Mouse (Mus musculus): ENCODE data around the gene Sphk2. TPM values are rescaled to one million over a fixed set of nuclear protein-coding genes. Genes with fewer than 3 reads are reported as not detected.

The Sphk2 gene
- polyA plus RNA-seq, 1 experiment from 2014 or later: 23.9 TPM

DNA sequence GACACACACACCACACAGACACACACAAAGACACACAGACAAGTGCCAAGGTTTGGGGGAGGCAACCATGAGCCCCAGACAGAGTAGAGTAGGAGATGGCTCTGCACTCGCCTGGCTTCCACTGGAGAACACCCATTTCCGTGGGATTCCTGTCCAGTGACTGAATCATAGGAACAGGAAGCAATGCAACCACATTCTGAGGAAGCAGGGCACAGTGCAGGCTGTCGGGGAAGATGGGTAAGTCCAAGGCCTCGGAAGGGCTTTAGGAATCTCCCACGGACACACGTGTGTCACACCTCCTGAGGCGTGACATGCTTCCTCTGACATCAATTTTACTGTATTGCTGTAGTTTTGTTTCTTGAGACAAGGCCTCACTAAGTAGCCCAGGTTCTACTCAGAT lies 30.3 kb upstream of the Sphk2 start:
- Histone ChIP-seq H3K9ac (ENCODE audit: low read depth, low read length) (no peak overlapping the region), H3K4me3 (ENCODE audit: low read length) (no peak overlapping the region), H3K4me2 (replicated peaks; ENCODE audit: low read depth, low read length) (no peak overlapping the region), H3K27ac (ENCODE audit: low read depth, low read length) (no peak overlapping the region), H3K36me3 (ENCODE audit: control insufficient read depth, insufficient read depth, low read length) (no peaks in the 10 kb centered on the region), H3K9me3 (ENCODE audit: control insufficient read depth, low read length) (peaks cover 4% of the 10 kb centered on the region; the same call in 1 of the 2 replicates), H3K4me1 (ENCODE audit: control insufficient read depth, insufficient read depth, low read length) (peaks cover 8% of the 10 kb centered on the region), H3K27me3 (ENCODE audit: control insufficient read depth, insufficient read depth, low read length) (no peaks in the 10 kb centered on the region)
- 70% methylated on average over 7 of the region's 7 CpGs for WGBS
- ATAC-seq (ENCODE audit: low FRiP score, low TSS enrichment): no peak

DNA sequence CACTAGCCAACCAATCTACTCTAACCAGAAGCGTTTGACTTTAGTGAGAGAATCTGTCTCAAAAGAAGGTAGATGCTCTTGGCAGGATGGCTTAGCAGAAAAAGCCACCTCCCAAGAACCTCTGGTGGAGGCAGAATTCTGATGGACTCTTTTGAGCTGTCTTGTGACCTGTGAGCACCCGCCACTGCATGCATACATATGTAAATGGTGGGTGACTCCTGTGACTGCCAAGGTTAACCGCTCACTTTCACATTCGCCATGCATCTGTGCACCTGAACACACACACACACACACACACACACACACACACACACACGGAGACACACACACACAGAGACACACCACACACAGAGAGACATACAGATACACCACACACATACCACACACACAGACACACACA lies 29.6 kb upstream of the Sphk2 start:
- Histone ChIP-seq H3K4me1 (ENCODE audit: control insufficient read depth, insufficient read depth, low read length) (peaks cover 8% of the 10 kb centered on the region), H3K27ac (ENCODE audit: low read depth, low read length) (no peak overlapping the region), H3K4me2 (replicated peaks; ENCODE audit: low read depth, low read length) (no peak overlapping the region), H3K9me3 (ENCODE audit: control insufficient read depth, low read length) (peaks cover 4% of the 10 kb centered on the region; the same call in 1 of the 2 replicates), H3K4me3 (ENCODE audit: low read length) (no peak overlapping the region), H3K36me3 (ENCODE audit: control insufficient read depth, insufficient read depth, low read length) (no peaks in the 10 kb centered on the region), H3K27me3 (ENCODE audit: control insufficient read depth, insufficient read depth, low read length) (no peaks in the 10 kb centered on the region), H3K9ac (ENCODE audit: low read depth, low read length) (no peak overlapping the region)
- no peak for ATAC-seq (ENCODE audit: low FRiP score, low TSS enrichment)
- 91% methylated on average over 5 of the region's 5 CpGs for WGBS

DNA sequence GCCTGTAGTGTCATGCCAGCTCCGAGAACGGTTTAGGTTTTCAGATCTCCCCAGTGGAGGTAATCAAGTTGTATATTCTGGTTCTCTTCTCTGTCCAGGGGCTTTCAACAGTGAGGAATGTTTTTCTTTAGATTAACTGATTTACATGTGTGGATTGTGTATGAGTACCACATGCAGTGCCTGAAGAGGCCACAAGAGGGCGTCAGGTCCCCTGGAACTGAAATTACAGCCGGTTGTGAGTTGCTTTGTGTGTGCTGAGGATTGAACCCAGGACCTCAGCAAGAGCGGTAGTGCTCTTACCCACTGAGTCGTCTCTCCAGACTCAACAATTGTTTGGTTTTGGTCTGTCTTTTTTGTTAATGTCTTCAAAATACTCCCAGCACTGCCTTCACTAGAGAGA lies 28.7 kb upstream of the Sphk2 start:
- no peak overlapping the region for H3K4me3 ChIP-seq (ENCODE audit: low read length)
- peaks cover 8% of the 10 kb centered on the region for H3K4me1 ChIP-seq (ENCODE audit: control insufficient read depth, insufficient read depth, low read length)
- 73% methylated on average over 6 of the region's 6 CpGs for WGBS
- peaks cover 4% of the 10 kb centered on the region; the same call in 1 of the 2 replicates for H3K9me3 ChIP-seq (ENCODE audit: control insufficient read depth, low read length)
- no peak overlapping the region for H3K27ac ChIP-seq (ENCODE audit: low read depth, low read length)
- no peak overlapping the region for H3K4me2 ChIP-seq (replicated peaks; ENCODE audit: low read depth, low read length)
- ATAC-seq (ENCODE audit: low FRiP score, low TSS enrichment): no peak
- H3K36me3 ChIP-seq (ENCODE audit: control insufficient read depth, insufficient read depth, low read length): no peaks in the 10 kb centered on the region
- no peak overlapping the region for H3K9ac ChIP-seq (ENCODE audit: low read depth, low read length)
- no peaks in the 10 kb centered on the region for H3K27me3 ChIP-seq (ENCODE audit: control insufficient read depth, insufficient read depth, low read length)

DNA sequence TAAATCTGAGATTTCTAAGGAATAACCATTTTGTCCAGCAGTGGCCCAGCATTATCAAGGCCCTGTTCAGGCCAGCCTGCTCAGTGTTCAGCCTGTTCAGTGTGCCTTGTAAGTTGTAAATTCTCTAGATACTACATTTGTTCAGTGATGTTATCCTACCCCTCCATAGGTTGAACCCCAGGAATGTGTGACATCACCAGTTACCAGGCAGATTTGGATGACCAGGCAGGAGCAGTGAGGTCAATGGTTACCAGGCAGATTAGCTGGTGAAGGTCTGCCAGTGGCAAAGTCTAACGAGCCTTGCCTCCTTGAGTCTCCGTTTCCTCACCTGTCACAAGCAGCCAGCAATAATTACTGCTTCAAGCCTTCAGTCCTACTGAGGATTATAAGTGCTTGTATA lies 26.6 kb upstream of the Sphk2 start:
- H3K27ac ChIP-seq (ENCODE audit: low read depth, low read length): no peak overlapping the region
- H3K4me3 ChIP-seq (ENCODE audit: low read length): no peak overlapping the region
- peaks cover 4% of the 10 kb centered on the region; the same call in 1 of the 2 replicates for H3K9me3 ChIP-seq (ENCODE audit: control insufficient read depth, low read length)
- H3K4me1 ChIP-seq (ENCODE audit: control insufficient read depth, insufficient read depth, low read length): peaks cover 4% of the 10 kb centered on the region; the same call in 1 of the 2 replicates
- H3K36me3 ChIP-seq (ENCODE audit: control insufficient read depth, insufficient read depth, low read length): no peaks in the 10 kb centered on the region
- ATAC-seq (ENCODE audit: low FRiP score, low TSS enrichment): peak; percentile 56
- no peak overlapping the region for H3K9ac ChIP-seq (ENCODE audit: low read depth, low read length)
- H3K4me2 ChIP-seq (replicated peaks; ENCODE audit: low read depth, low read length): no peak overlapping the region
- no peaks in the 10 kb centered on the region for H3K27me3 ChIP-seq (ENCODE audit: control insufficient read depth, insufficient read depth, low read length)
- WGBS: 28% methylated on average over 2 of the region's 2 CpGs

DNA sequence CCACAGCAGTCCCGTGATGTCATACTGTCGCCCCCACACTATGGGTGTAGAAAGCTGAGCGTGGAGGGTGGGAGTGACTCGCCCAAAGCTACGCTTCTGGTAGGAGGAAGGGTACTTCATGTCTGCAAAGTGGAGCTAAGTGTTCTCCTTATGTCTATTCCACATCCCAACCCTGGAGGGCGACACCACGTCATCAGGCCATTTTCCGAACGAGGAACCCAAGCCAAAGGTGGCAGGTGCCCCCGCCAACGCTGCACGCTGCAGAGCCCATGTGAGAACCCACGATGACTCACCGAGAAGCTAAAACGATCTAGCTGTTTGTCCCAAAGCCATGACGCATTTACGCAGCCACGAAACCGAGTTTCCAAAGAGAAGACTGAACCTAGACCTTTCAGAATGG lies 24.5 kb upstream of the Sphk2 start:
- peak overlapping the region; percentile 46 for H3K4me2 ChIP-seq (replicated peaks; ENCODE audit: low read depth, low read length)
- no peaks in the 10 kb centered on the region for H3K27me3 ChIP-seq (ENCODE audit: control insufficient read depth, insufficient read depth, low read length)
- H3K36me3 ChIP-seq (ENCODE audit: control insufficient read depth, insufficient read depth, low read length): no peaks in the 10 kb centered on the region
- peaks cover 4% of the 10 kb centered on the region; the same call in 1 of the 2 replicates for H3K9me3 ChIP-seq (ENCODE audit: control insufficient read depth, low read length)
- H3K4me3 ChIP-seq (ENCODE audit: low read length): peak overlapping the region; percentile 30
- 43% methylated on average over 19 of the region's 19 CpGs for WGBS
- no peak overlapping the region for H3K9ac ChIP-seq (ENCODE audit: low read depth, low read length)
- ATAC-seq (ENCODE audit: low FRiP score, low TSS enrichment): no peak
- no peak overlapping the region for H3K27ac ChIP-seq (ENCODE audit: low read depth, low read length)
- H3K4me1 ChIP-seq (ENCODE audit: control insufficient read depth, insufficient read depth, low read length): no peaks in the 10 kb centered on the region

DNA sequence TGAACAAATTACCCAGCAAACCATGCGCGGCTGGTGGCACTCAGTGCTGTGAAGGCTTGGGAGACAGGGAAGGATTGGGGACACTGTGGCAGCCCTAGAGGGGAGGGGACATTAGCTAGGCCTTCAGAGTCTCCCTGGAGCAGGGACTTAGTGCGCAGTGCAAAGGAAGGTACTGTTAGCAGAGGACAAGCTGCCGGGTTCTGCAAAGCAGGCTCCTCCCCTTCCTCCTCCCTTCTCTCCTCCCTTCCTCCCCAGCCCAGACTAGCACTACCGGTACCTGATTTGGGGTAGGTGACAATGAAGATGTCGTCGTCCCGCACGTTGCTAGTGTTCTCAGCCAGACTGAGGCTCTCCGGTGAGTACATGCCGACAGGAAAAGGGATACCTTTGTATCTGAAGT lies 24.0 kb upstream of the Sphk2 start:
- Histone ChIP-seq H3K36me3 (ENCODE audit: control insufficient read depth, insufficient read depth, low read length) (no peaks in the 10 kb centered on the region), H3K27me3 (ENCODE audit: control insufficient read depth, insufficient read depth, low read length) (no peaks in the 10 kb centered on the region), H3K4me1 (ENCODE audit: control insufficient read depth, insufficient read depth, low read length) (no peaks in the 10 kb centered on the region), H3K27ac (ENCODE audit: low read depth, low read length) (no peak overlapping the region), H3K4me3 (ENCODE audit: low read length) (peak overlapping the region; percentile 30), H3K9me3 (ENCODE audit: control insufficient read depth, low read length) (peaks cover 3% of the 10 kb centered on the region; the same call in 1 of the 2 replicates), H3K4me2 (replicated peaks; ENCODE audit: low read depth, low read length) (peak overlapping the region; percentile 46), H3K9ac (ENCODE audit: low read depth, low read length) (no peak overlapping the region)
- 35% methylated on average over 11 of the region's 11 CpGs for WGBS
- 0 out of 2 replicates have a peak, but pooled peaks have one; percentile 25 for ATAC-seq (ENCODE audit: low FRiP score, low TSS enrichment)

DNA sequence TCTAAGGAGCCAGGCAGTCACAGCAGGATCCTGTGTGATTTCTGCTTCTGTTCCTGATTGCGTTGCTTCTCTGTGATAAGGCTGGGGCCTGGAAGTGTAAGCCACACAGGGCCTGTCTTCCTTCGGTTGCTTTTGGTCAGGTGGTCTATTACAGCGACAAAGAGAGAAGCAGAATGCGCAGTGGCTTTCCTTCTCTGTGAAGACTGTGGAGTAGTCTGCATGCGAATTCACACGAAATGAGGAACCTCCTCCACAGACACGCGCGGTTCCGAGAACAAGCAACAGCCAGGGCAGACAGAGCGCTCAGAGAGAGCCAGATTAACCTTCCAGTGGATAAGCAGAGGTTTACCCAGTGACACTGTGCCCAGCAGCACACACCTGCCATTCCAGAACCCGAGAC lies 23.5 kb upstream of the Sphk2 start:
- Histone ChIP-seq H3K4me2 (replicated peaks; ENCODE audit: low read depth, low read length) (no peak overlapping the region), H3K27me3 (ENCODE audit: control insufficient read depth, insufficient read depth, low read length) (no peaks in the 10 kb centered on the region), H3K9ac (ENCODE audit: low read depth, low read length) (no peak overlapping the region), H3K27ac (ENCODE audit: low read depth, low read length) (no peak overlapping the region), H3K36me3 (ENCODE audit: control insufficient read depth, insufficient read depth, low read length) (no peaks in the 10 kb centered on the region), H3K4me1 (ENCODE audit: control insufficient read depth, insufficient read depth, low read length) (no peaks in the 10 kb centered on the region), H3K4me3 (ENCODE audit: low read length) (no peak overlapping the region), H3K9me3 (ENCODE audit: control insufficient read depth, low read length) (no peaks in the 10 kb centered on the region)
- 94% methylated on average over 12 of the region's 12 CpGs for WGBS
- ATAC-seq (ENCODE audit: low FRiP score, low TSS enrichment): no peak

DNA sequence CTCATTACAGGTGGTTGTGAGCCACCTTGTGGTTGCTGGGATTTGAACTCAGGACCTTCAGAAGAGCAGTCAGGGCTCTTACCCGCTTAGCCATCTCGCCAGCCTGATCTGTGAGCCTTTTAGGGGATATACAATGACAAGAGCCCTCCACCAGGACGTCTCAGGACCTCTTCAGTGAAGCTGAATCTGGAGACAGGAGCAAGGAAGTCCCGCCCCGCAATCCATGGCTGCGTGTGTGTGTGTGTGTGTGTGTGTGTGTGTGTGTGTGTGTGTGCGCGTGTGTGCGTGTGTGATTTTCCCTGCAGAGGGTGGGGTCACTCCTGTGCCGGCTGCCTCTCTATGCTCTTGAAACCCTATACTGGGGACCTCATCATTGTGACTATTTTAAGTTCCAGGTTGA lies 22.0 kb upstream of the Sphk2 start:
- no peak overlapping the region for H3K4me2 ChIP-seq (replicated peaks; ENCODE audit: low read depth, low read length)
- no peaks in the 10 kb centered on the region for H3K9me3 ChIP-seq (ENCODE audit: control insufficient read depth, low read length)
- WGBS: 71% methylated on average over 10 of the region's 10 CpGs
- H3K27ac ChIP-seq (ENCODE audit: low read depth, low read length): no peak overlapping the region
- no peaks in the 10 kb centered on the region for H3K36me3 ChIP-seq (ENCODE audit: control insufficient read depth, insufficient read depth, low read length)
- no peak overlapping the region for H3K9ac ChIP-seq (ENCODE audit: low read depth, low read length)
- no peaks in the 10 kb centered on the region for H3K27me3 ChIP-seq (ENCODE audit: control insufficient read depth, insufficient read depth, low read length)
- H3K4me3 ChIP-seq (ENCODE audit: low read length): no peak overlapping the region
- peak; percentile 32; the same call in 1 of the 2 replicates for ATAC-seq (ENCODE audit: low FRiP score, low TSS enrichment)
- H3K4me1 ChIP-seq (ENCODE audit: control insufficient read depth, insufficient read depth, low read length): no peaks in the 10 kb centered on the region

DNA sequence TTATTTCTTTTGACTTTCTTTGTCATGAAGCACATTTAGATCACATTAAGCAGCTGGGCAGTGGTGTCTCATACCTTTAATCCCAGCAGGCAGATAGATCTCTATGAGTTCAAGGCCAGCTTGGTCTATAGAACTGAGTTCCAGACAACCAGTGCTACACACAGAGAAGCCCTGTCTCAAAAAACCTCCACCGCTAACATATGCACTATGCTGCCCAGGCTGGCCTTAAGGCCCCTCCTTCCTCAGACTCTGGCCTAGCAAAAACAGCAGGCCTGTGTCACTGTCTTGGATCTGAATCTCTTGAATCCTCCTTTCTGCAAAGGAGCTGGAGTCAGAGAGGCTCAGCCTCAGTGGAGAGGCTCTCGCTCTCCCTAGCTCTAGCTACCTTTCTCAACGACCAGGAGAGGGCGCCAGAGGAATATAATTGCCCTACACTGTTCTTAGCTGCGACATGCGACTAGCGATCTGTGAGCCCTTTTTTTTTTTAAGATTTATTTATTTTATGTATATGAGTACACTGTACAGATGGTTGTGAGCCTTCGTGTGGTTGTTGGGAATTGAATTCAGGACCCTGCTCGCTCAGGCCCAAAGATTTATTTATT lies 21.5 kb upstream of the Sphk2 start:
- ATAC-seq (ENCODE audit: low FRiP score, low TSS enrichment): peak; percentile 83
- no peak overlapping the region for H3K27ac ChIP-seq (ENCODE audit: low read depth, low read length)
- 7% methylated on average over 9 of the region's 9 CpGs for WGBS
- no peaks in the 10 kb centered on the region for H3K9me3 ChIP-seq (ENCODE audit: control insufficient read depth, low read length)
- no peaks in the 10 kb centered on the region for H3K4me1 ChIP-seq (ENCODE audit: control insufficient read depth, insufficient read depth, low read length)
- no peak overlapping the region for H3K4me2 ChIP-seq (replicated peaks; ENCODE audit: low read depth, low read length)
- H3K9ac ChIP-seq (ENCODE audit: low read depth, low read length): no peak overlapping the region
- H3K4me3 ChIP-seq (ENCODE audit: low read length): no peak overlapping the region
- no peaks in the 10 kb centered on the region for H3K36me3 ChIP-seq (ENCODE audit: control insufficient read depth, insufficient read depth, low read length)
- H3K27me3 ChIP-seq (ENCODE audit: control insufficient read depth, insufficient read depth, low read length): no peaks in the 10 kb centered on the region

Measured in kidney, embryonic 14.5 days (tissue).